Mouse (Mus musculus) liver, embryonic 11.5 days (tissue): ENCODE results near the gene Eepd1. TPM values are rescaled to one million over a fixed set of nuclear protein-coding genes. Genes with fewer than 3 reads are reported as not detected.

Experiments
- ATAC-seq: fragments of 200-750 bp; cut with Nextera tagmentation; replicated peaks from 2 replicates; pipeline ENCODE4 v1.8.0; 2017; ENCODE audit warnings: moderate number of reproducible peaks, mild to moderate bottlenecking, moderate TSS enrichment, moderate library complexity; ENCODE audit not compliant: low FRiP score
- DNase-seq: peaks from one replicate; pipeline ENCODE4 v3.0.0-alpha.2; 2017; ENCODE audit warnings: low spot score
- H3K27ac ChIP-seq: fragments of 300-500 bp; sonication (generic); 2 replicates; pipeline ENCODE4 v1.5.1; 2014; ENCODE audit warnings: mild to moderate bottlenecking, low read depth, low read length, control low read depth
- H3K27me3 ChIP-seq: fragments of 300-500 bp; sonication (generic); replicated peaks from 2 replicates; pipeline ENCODE4 v1.6.1; 2014; ENCODE audit warnings: low read length, mixed read lengths; ENCODE audit not compliant: control insufficient read depth, insufficient read depth
- H3K36me3 ChIP-seq: fragments of 300-500 bp; sonication (generic); 2 replicates; pipeline ENCODE4 v1.6.1; 2014; ENCODE audit warnings: mild to moderate bottlenecking, low read length, moderate library complexity, mixed read lengths; ENCODE audit not compliant: control insufficient read depth, insufficient read depth
- H3K4me1 ChIP-seq: fragments of 300-500 bp; sonication (generic); replicated peaks from 2 replicates; pipeline ENCODE4 v1.6.1; 2014; ENCODE audit warnings: low read length, mixed read lengths; ENCODE audit not compliant: control insufficient read depth, insufficient read depth
- H3K4me2 ChIP-seq: fragments of 300-500 bp; sonication (generic); 2 replicates; pipeline ENCODE4 v1.6.1; 2014; ENCODE audit warnings: mild to moderate bottlenecking, control low read depth, moderate library complexity
- H3K4me3 ChIP-seq: fragments of 300-500 bp; sonication (generic); 2 replicates; pipeline ENCODE4 v1.5.1; 2014; ENCODE audit warnings: low read depth, low read length, control low read depth
- H3K9ac ChIP-seq: fragments of 300-500 bp; sonication (generic); 2 replicates; pipeline ENCODE4 v1.6.1; 2014; ENCODE audit warnings: low read depth, low read length, control low read depth
- H3K9me3 ChIP-seq: fragments of 300-500 bp; sonication (generic); 2 replicates; pipeline ENCODE4 v1.6.1; 2016; ENCODE audit warnings: low read length, inconsistent platforms, mixed read lengths; ENCODE audit not compliant: control insufficient read depth
- WGBS: fragments of 180-500 bp; shearing (Covaris S2); extraction: QIAGEN DNeasy Blood & Tissue Kit; methylation state at CpG from one replicate; pipeline ENCODE4 v1.1.7; 2014; 5-methylcytosine and 5-hydroxymethylcytosine counted together
- polyA plus RNA-seq: library from polyadenylated mRNA; unstranded; fragments of >200 nt; fragmentation: Nextera tagmentation; extraction: Ambion mirVana; gene quantifications from 2 replicates; pipeline ENCODE4 v1.2.1, GENCODE M21; 2014

Eepd1 gene
- polyA plus RNA-seq, 1 experiment from 2014 or later: 9.4 TPM

GRCm38 (mm10) chr9:25588581-25588980 is 107.2 kb downstream of the Eepd1 start:
- no peak for ATAC-seq
- Histone ChIP-seq H3K27me3 (no peaks in the 10 kb centered on the region), H3K27ac (no peak overlapping the region), H3K4me2 (no peak overlapping the region), H3K9me3 (no peaks in the 10 kb centered on the region), H3K9ac (no peak overlapping the region), H3K4me1 (peaks cover 14% of the 10 kb centered on the region), H3K4me3 (no peak overlapping the region), H3K36me3 (no peaks in the 10 kb centered on the region)
- no peak for DNase-seq
- WGBS: 63% methylated on average over 2 of the region's 2 CpGs

DNA sequence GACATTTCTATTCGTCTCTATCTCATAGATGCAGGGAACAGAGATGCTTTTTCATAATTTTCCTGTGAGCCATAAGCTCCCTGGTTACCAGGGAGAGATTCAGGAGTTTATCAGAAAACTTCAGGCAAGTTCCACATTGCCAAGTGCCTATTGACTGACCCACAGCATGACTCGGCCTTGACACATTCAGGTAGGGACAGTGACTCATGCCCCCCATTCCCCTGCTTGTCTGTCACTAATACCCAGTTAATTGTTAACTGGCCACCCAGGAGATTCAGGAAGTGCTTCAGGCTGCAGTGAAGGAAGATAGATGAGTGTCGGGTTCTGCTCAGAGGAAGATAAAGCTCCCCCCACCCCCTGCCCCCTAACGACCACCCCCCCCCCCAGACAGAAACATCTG is 109.4 kb downstream of the Eepd1 start:
- Histone ChIP-seq H3K36me3 (no peaks in the 10 kb centered on the region), H3K27me3 (no peaks in the 10 kb centered on the region), H3K4me2 (no peak overlapping the region), H3K27ac (no peak overlapping the region), H3K4me1 (peaks cover 14% of the 10 kb centered on the region), H3K4me3 (no peak overlapping the region), H3K9ac (no peak overlapping the region), H3K9me3 (no peaks in the 10 kb centered on the region)
- DNase-seq (no peak), ATAC-seq (peak; percentile 22; the same call in 1 of the 2 replicates)
- WGBS: 17% methylated on average over 4 of the region's 4 CpGs

- no peaks in the 10 kb centered on the region for H3K36me3 ChIP-seq
- 26% methylated on average over 15 of the region's 15 CpGs for WGBS
- ATAC-seq: peak; percentile 66
- no peak overlapping the region for H3K4me3 ChIP-seq
- DNase-seq: peak; percentile 60
- no peak overlapping the region for H3K27ac ChIP-seq
- H3K4me2 ChIP-seq: peak overlapping the region; percentile 61
- no peaks in the 10 kb centered on the region for H3K27me3 ChIP-seq
- H3K9ac ChIP-seq: peak overlapping the region; percentile 31; the same call in 1 of the 2 replicates
- H3K4me1 ChIP-seq: peaks cover 14% of the 10 kb centered on the region
- no peaks in the 10 kb centered on the region for H3K9me3 ChIP-seq
Measured at GRCm38 (mm10) chr9:25591390-25592354, 110.3 kb downstream of the Eepd1 start.

DNA sequence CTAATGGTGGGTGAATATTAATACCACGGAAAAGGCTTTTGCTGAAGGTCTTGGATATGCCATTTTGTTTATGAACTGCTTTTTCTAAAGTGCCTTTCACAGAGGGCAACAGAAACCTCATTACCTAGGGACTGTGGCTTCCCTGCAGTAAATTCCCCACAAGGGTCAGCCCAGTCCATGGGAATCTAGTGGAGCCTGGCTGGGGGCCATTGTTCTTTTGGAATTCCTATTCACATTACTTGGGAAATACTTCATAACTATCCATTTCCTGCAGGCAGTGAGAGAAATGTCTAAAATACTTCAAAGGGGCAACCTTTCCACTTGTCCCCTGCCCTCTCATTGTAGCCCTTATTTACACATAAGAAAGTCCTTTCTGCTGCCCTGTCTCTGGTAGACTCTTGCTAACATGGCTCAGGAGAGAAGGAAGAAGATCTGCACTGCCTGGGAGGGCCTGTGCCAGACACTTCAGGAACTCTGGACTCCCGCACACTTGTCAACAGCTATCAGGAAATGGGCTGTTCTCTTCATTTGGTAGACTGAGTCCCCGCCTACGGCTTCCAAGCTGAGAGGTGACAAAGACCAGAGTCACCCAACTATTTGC is 111.1 kb downstream of the Eepd1 start:
- Histone ChIP-seq H3K4me3 (no peak overlapping the region), H3K4me1 (peaks cover 14% of the 10 kb centered on the region), H3K9ac (no peak overlapping the region), H3K27me3 (no peaks in the 10 kb centered on the region), H3K4me2 (peak overlapping the region; percentile 61), H3K36me3 (no peaks in the 10 kb centered on the region), H3K27ac (no peak overlapping the region), H3K9me3 (no peaks in the 10 kb centered on the region)
- no peak; the same call in 1 of the 2 replicates for ATAC-seq
- WGBS: 37% methylated on average over 4 of the region's 4 CpGs
- no peak for DNase-seq

GRCm38 (mm10) chr9:25624744-25625143 is 143.4 kb downstream of the Eepd1 start:
- Histone ChIP-seq H3K36me3 (no peaks in the 10 kb centered on the region), H3K9ac (no peak overlapping the region), H3K4me3 (no peak overlapping the region), H3K27ac (no peak overlapping the region), H3K4me2 (no peak overlapping the region), H3K4me1 (no peaks in the 10 kb centered on the region), H3K9me3 (no peaks in the 10 kb centered on the region), H3K27me3 (no peaks in the 10 kb centered on the region)
- WGBS: 66% methylated on average over 2 of the region's 2 CpGs
- ATAC-seq: no peak
- DNase-seq: no peak

DNA sequence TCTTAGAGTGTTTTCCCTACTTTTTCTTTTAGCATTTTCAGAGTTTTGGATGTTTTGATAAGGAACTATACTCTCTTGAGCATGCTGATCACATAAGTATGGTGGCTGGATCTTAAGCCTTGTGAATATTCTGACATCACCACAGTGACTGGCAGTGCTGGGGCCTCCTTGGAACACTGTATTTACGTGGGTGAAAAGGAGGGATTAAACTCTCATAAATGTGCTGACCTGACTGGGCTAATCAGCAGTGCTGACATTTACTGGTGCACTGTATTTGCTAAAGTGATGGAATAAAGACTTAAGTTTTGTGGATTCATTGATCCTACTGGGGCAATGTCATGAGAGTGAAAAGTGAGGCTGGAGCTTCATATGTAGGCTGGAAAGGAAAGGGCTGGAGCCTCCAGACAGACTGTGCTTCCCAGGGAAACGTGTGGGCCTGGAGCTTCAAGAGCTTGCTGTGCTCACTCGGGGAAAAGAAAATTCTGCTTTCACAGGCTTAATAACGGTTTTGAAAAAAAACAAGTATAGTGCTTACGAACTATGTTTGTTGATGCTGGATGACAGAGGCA is 148.3 kb downstream of the Eepd1 start:
- H3K9me3 ChIP-seq: no peaks in the 10 kb centered on the region

More for the DNA sequence above, 148.3 kb downstream of the Eepd1 start:
- H3K9ac ChIP-seq: no peak overlapping the region
- H3K27me3 ChIP-seq: no peaks in the 10 kb centered on the region
- no peak overlapping the region for H3K4me2 ChIP-seq
- H3K36me3 ChIP-seq: no peaks in the 10 kb centered on the region
- H3K4me3 ChIP-seq: no peak overlapping the region
- no peak overlapping the region for H3K27ac ChIP-seq
- 69% methylated on average over 5 of the region's 5 CpGs for WGBS
- ATAC-seq: no peak
- no peaks in the 10 kb centered on the region for H3K4me1 ChIP-seq
- no peak for DNase-seq

Other genes with a start within 250 kb of the Eepd1 start
- 219 and 236 TPM in 2 replicates for gene Sept7, start 229.1 kb upstream of the Eepd1 start, polyA plus RNA-seq